Mouse (Mus musculus) frontal cortex, postnatal 14 days (tissue): ENCODE measurements around the gene St6galnac6.

Source experiments
- DNase-seq, 2 experiments: peaks; one replicate each; pipeline ENCODE4 v3.0.0; 2022; ENCODE audit warnings: low spot score in 2 of 2

St6galnac6 gene

DNA sequence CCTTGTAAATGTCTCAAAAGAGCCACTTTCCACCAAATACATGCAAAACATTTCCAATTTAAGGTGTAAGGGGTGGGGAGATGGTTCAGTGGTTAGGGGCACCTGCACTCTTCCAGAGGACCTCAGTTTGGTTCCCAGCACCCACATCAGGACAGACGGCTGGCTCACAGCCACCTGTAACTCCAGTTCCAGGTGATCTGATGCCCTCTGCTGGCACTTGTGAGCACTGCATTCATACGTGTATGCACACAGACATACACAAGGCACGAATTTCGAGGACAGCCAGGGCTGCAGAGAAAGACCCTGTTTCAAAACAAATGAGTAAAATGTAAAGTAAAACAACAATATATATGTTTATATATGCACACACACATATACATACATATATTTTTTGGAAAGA is 18.1 kb downstream of the St6galnac6 start:
- no peak for DNase-seq

DNA sequence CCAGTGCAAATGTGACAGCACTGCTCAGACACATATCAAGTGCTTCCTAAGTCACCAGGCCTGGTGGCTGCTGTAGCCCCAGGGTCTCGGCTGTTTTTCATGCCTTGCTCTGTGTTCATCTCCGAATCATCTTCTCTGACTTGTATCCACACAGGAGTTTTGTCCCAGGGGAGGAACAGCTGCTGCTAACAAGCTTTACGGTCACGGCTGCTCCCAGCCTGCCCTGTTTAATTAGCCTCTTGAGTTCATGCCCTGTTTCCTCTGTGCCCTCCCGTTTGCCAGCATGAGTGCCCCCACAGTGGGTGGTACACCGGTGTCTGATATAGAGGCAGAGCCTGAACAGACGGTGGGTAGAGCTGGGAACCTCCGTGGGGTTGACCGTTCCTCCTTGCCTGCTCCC is 18.5 kb downstream of the St6galnac6 start:
- no peak for DNase-seq

DNA sequence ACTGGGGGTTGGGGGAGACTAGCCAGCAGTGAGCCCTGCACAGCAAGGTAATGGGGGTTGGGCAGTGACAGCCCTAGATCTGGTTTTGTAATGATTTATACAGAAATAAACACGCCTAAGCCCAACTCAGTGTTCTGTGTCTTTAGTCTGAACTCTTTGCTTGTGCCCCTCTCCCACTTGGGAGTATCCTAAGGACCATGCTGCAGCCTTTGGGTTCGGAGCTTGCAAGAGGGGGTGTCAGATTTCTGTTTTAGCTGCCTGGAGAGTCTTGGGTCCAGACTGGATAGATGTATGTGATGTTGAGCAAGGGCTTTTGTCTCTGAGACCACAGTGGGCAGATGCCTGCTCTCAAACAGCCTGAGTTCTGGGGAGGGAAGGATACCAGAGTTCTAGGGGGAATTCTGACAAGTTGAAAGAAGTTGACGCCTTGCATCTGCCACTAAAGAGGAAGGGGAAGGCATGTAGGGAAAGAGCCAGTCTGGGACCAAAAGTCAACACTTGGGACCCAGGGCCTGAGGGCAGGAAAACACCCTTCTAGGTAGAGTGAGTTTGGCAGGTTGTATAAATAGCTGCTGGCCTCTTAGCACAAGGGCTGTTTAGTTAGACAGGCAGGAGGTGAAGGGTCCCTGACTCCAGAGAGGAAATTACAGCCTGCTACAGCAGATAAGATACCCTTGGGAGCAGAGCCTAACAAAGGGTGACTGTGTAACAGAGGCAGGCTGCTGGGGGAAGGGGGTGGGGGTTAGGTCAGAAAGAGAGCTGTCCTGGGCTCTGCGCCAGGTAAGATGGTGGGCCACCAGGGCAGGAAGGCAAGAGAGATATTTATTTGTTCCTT is 21.4 kb downstream of the St6galnac6 start:
- no peak for DNase-seq

DNA sequence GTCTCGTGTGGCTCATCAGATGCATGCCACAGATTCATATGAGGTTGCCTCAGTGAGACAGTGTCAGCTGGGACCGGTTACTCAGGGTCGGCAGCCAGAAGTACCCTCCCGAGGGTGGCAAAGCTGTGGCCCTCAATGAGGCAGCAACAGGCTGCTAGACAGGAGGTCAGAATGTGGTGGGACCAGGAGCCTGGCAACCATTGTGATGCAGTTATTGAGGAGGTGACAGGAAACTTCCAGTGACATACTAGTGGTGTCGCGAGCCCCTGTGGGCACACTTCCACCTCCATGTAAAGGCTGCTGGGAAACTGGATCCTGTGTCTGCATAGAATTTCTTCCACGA is 22.0 kb downstream of the St6galnac6 start, which contains the start of gene Ak1:
Gene Ak1 (plus strand): TSS at position 242 of the 343 bp plus-strand sequence.
- DNase-seq: no peak

DNA sequence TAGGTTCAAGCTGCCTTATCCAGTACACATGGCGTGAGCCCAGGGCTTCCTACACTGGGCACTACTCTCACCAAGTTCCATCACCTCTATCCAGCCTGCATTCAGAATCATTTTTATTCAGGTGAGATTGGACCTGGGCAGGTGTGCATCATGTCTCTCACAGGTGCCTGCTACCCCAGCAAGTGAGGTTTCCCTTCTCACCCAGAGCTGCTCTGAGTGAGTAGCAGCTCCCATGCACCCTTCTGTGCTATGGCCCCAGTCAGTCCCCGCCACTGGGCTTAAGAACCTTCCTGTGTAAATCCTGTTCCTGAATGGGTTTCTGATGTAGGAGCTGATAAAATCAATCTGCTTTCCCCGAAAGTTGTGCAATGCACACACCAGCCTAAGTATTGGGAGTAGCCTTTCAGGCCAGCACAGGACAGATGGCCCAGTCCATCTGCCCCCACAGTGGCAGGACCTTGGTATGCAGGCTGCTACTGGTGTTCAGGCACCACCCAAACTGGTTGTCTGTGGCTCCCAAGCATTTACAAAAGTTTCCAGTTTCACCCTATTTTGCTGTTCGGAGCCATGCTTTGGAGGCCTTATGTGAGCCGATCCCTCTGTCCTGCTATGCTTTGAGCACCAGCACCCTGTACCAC is 24.7 kb downstream of the St6galnac6 start:
- no peak for DNase-seq

DNA sequence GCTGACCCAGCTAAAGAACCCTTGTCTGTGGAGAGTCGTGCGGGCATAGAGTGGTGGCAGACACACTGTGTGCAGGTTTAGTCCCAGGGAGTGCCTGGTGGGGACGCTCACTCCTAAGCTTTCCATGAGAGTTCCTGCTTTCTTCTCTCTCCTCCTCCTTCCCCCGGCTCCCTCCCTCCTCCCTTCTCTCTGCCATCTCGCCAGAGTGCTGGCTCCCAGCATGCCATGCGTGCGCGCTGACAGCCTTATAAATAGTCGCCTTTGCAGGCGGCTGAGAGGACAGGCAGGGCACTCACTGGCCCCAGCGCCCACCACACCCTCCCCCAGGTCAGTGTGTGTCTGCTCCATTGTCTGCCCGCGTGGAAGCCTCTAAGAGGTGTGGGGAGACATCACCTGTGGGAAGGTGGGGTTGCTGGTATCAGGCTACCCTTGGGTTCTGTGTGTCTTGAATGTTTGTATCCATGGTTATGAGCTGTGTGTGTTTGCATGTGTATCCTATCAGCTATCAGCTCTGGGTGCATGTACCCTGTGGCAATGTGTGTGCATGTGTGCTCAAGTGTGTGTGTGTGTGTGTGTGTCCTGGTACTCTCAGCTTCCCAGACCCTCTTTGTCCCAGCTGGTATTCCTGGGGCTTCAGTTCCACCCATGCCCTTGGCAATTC is 25.8 kb downstream of the St6galnac6 start:
- DNase-seq: peak; percentile 83

DNA sequence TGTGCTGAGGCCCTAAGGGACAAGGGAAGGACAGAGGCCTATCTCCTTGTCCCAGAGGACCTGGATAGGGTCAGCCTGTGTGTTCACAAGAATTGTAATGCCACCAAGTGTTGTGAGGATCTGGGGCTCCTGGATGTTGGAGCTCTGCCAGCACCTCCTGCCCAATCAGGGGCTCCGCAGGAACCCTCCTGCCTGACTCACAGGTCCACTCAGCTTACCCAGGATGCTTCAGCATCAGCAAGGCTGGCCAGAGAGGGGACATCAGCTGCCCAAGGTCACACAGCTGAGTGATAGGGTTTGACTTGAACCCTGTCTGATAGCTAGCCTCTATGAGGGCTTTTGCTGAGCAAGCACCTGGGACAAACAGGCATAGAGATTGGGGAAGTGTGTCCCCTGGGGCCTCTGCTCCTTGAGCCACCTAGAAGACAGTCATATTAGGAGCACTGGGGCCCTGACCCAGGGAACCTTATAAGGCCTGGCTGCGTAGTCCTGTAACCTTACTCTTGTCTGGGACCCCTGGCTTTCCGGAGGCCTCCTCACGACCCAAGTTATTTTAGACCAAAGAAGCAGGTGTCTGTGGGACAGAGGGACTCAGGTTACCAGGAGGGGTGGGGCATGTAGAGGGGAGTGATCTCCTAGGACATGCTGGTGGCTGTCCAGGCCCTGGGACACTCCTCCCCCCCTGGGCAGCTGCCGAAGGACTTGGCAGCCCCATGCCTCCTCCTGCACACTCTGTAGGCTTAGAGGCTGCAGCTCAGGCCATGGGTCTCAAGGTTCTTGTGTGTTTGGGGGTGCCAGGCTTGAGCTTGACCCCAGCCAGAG is 26.6 kb downstream of the St6galnac6 start:
- peak; percentile 53 to 61 for DNase-seq

DNA sequence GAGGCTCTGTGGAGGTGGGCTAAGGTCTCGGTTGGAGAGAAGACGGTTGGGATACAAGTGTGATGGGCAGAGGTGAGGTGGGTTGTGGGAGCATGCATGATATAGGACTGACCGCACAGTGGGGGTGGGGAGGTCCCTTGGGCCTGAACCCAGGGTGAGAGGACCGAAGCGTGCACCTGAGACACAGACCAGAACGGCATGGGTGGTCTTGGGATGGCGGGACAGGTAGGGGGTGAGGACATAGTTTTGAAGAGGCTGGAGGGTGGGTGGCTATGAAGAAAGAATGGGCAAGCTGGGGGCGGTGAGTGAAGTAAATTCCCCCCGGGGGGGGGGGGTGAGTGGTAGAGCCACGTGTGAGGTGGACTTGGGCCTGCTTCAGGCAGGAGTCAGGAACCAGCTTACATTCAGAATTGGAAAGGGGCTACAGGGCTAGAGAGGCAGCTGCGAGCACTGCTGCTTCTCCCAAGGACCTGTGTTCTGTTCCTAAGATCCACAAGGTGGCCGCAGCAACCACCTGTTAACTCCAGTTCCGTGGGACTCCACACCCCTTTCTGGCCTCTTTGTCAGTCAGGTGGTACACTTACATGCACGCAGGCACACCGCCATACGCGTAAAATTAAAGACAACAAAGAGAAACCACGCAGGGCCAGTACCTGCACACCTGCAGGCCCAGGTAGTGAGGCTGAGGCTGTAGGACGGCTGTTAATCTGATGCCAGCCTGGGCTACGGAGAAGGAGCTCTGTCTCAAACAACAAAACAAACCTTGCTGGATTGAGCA is 27.9 kb downstream of the St6galnac6 start:
- DNase-seq: no peak

DNA sequence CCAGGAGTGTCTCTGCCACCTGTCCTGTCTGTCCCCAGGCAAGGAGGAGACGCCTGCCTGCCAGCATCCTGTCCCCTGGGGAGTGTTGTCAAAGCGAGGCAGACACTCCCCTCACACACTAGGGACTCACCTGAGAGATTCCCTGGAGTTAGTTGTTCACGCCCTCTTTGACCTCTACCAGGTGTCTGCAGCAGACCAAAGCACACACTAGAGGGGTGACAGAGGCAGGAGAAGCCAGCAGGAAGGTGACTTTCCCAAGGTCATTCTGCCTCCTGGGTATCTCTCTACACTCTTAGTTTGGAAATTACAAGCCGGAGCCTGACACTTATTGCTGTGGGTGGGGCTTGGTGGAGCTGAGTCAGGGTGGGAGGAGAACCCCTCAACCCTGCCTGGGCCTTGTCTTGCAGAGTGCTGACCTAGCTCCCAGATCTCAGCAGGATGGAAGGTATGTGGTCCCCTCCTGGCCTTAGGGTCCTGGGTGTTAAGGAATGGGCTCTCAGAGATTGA is 28.6 kb downstream of the St6galnac6 start:
- DNase-seq: no peak

DNA sequence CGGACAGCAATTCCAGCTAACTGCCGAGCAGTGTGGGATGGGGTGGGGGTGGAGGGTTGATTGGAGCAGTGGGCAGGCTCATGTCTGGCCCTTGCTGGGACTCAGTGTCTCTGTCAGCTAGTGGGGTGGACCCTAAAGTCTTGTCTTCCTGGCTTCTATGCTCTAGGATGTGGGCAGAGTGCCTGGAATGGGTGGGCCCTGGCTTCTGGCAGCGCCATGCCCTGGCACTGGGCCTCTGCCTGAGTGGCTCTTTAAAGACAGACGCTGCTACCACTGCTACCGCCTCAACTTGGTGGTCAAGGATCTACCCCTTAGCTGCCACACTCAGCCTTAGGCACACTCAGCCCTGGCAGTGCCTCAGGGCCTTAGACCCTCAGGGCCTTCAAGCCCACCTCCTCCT is 29.2 kb downstream of the St6galnac6 start:
- DNase-seq: peak; percentile 54 to 62

DNA sequence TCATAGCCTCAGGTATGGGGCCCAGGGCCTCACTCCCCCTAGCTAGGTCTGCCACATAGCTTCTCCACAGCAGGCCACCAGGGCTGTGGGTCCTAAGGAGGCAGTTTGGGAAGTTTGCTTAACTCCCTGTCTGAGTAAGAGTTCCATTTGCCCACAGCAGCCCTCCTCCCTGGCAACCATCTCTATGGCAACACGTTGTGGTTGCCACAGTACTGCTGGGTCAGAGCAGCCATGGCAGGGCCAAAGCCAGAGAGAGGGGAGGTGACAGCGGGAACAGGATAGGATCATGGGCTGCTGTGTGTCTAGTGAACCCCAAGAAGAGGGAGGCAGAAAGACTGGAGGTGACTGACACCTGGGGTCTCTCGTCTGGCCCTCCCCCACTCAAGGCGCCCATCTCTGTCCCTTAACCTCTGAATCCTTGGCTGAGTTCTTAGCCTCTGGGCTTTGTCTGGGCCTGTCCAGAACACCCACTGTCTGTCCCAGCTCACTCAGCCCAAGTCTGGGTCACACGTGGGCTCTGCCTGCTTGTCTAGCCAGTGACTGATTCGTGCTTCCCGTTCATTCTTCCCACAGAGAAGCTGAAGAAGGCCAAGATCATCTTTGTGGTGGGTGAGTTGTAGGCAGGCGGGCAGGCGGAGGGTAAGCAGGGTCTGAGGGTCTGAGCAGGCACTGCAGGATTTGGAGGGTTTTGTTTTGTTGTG is 29.9 kb downstream of the St6galnac6 start:
- peak in 1 of 2 experiments; percentile 59 for DNase-seq

DNA sequence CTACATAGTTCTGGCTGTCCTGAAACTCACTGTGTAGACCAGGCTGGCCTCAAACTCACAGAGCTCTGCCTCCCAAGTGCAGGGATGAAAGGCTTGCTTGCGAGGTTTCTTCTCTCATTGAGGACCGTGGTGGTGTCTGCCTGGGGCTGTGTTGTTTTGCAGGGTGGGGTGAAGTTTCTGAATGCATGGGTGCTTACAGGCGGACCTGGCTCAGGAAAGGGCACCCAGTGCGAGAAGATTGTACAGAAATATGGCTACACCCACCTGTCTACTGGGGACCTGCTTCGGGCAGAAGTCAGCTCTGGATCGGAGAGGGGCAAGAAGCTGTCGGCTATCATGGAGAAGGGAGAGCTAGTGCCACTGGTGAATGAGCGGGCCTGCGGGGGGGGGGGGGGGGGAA is 30.5 kb downstream of the St6galnac6 start:
- DNase-seq: no peak

DNA sequence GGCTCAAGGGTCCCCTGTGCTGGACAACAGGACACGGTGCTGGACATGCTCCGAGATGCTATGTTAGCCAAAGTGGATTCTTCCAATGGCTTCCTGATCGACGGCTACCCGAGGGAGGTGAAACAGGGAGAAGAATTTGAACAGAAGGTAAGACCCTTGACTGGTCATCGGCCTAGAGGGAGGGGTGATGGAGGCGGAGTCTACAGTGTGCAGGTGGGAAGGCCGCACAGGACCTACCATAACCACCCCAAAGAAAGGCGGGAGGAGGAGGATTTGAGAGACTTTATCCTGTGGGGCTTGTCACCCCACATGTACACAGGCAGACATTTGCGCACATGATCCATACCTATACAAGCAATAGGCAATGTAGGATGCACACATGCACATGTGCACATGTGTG is 31.5 kb downstream of the St6galnac6 start:
- no peak for DNase-seq

DNA sequence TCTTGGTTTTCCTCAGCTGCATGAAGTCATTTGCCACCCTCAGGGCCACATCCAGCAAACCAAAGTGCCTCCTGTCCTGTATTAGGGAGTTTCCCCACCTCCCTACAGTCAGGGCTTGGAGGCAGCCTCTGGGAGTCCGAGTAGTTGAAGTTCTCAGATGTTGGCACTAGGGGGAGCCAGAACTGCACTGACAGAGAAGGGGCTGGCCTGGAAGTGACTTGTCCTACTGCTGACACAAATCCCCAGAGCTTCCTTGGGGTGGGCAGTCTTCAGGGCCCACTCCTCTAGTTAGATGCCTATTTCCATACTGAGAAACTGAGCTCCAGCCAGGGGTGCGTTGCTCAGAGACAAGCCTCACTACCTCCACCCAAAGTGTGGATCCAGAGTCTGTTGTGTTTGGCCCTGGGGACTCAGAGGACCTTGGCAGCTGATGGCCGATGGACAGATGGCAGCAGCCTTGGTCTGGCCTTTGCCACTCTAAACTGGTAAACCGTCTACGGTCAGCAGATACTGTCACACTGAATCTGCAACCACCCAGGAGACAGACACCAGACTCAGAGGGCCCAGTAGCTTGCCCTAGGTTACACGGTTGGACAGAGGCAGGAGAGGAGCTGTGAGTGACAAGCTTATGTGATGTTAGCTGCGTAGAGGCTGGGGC is 32.4 kb downstream of the St6galnac6 start:
- peak; percentile 55 to 72 for DNase-seq

DNA sequence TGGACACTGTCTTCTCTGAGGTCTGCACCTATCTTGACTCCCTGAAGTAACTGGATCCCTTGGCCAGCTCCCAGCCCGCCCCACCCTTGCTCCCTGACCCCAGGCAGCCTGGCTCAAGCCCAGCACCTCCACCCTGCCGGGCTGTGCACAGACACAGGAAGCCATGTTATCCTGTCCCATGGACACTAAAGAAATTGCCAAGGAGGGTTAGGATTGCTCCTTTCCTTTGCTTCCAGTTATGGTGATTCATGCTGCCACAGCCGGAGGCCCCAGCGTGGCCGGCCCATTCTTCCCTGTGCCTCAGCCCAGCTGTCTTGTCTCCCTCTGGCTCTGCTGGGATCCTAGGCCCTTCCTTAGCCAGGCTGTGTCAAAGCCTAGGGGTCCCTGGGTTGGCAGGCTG is 34.2 kb downstream of the St6galnac6 start:
- DNase-seq: no peak

DNA sequence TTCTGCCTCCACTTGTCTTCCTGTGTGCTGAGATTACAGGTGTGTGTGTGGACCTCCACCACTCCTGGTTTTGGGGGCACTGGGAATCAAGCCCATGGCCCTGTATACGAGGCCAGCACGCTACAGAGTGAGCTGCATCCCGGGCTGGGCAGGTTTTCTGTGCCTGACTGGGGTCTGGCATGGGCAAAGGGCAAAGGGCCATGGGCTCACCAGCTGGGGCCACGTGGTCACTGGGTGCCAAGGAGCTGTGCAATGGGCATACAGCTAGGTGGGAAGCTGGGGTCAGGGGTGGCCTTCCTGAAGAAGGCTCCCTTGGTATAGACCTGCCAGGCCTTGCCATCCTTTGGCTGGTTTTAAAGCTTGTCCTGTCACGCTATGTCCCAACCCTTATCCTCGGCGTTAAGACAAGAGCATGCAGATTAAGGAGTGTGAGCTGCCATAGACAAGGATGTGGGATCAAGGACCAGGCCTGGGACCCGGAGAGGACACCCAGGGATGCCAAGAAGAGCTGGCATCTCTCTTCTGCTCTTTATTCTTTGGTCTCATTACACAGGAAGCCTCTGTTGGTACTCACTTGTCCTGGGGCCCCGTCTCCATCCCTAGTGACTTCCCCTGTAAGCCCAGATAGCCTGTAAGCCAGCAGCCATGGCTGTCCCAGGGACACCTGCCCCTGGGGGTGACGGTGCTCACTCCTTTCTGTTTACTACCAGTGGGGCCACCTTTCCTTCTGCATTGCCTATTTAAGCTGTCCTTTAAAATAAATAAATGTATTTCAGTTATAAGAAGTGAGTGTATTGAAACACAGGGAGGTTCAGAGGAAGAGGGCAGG is 35.0 kb downstream of the St6galnac6 start:
- DNase-seq: no peak

DNA sequence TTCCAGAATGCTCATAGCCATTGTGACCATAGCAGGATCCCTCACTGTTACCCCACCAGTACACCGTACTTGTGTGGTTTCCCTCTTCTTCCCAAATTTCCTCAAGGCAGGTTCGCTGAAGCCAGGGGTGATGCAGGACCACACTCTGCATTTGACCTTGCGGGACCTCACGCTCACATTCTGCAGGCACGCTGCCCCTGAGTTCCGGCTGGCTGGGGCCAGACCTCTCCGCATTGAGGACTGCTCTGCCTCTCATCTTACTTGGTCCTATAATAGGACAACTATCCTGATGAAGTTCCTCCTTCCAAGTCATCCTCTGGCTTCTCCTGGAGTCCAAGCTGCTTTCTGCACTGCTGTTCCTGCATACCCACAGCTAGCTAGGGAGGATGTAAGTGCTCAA is 37.1 kb downstream of the St6galnac6 start:
- DNase-seq: no peak

DNA sequence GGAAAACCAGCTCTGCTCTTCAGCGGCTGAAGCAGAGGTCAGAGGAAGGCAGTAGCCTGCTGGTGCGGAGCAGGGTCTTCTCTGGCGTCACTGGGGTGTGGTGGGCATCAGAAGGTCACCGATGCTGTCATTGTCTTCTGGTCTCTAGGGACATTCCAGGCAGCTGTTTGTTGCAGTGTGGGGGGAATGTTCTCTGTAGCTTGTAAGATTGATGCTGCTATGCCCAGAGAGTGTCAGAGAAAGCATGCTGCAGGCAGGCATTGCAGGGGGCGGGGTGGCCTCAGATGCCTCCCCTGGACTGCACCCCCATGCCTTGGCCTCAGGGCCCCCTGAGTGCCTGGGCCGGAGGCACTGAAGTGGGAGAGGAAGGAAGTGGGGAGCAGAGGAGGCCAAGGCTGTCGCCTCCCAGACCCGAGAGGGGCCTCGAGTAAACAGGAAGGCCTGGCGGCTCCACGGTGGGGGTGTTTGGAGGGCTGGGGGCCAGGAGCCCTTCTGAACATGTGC is 38.3 kb downstream of the St6galnac6 start:
- no peak for DNase-seq

DNA sequence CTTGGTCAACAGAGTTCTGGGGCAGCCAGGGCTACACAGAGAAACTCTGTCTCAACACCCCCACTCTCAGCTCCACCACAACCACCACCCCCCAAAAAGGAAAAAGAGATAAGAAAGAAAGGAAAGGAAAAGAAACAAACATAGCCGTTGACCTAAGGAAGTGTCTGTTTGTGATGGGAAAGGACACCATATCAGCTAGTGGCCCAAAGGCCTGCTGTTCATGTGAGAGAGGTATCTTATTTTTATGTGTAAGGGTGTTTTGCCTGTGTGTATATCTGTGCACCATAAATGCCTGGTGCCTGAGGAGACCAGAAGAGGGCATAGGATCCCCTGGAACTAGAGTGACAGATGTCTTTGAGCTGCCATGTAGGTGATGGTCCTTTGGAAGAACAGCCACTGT is 40.1 kb downstream of the St6galnac6 start:
- DNase-seq: no peak
